Mouse (Mus musculus) embryonic facial prominence, embryonic 11.5 days (tissue): ENCODE measurements around the gene Gm21976. TPM values are rescaled to one million over a fixed set of nuclear protein-coding genes. Genes with fewer than 3 reads are reported as not detected.

Experiments used
- ATAC-seq: fragments of 200-750 bp; cut with Nextera tagmentation; replicated peaks from 2 replicates; pipeline ENCODE4 v1.8.0; 2017; ENCODE audit warnings: low read depth; ENCODE audit not compliant: insufficient number of reproducible peaks, low FRiP score, low TSS enrichment
- DNase-seq: peaks from one replicate; pipeline ENCODE4 v3.0.0-alpha.2; 2015; ENCODE audit warnings: low spot score
- H3K27ac ChIP-seq: fragments of 300-500 bp; sonication (generic); replicated peaks from 2 replicates; pipeline ENCODE4 v1.5.1; 2014; ENCODE audit warnings: mild to moderate bottlenecking, low read depth, low read length, control low read depth
- H3K27me3 ChIP-seq: fragments of 300-500 bp; sonication (generic); 2 replicates; pipeline ENCODE4 v1.6.1; 2014; ENCODE audit warnings: mild to moderate bottlenecking, low read length, moderate library complexity, mixed read lengths; ENCODE audit not compliant: control insufficient read depth, insufficient read depth
- H3K36me3 ChIP-seq: fragments of 300-500 bp; sonication (generic); replicated peaks from 2 replicates; pipeline ENCODE4 v1.6.1; 2014; ENCODE audit warnings: low read depth, mild to moderate bottlenecking, low read length, moderate library complexity, mixed read lengths; ENCODE audit not compliant: control insufficient read depth, insufficient read depth
- H3K4me1 ChIP-seq: fragments of 300-500 bp; sonication (generic); 2 replicates; pipeline ENCODE4 v1.6.1; 2014; ENCODE audit warnings: low read length, mixed read lengths; ENCODE audit not compliant: control insufficient read depth, insufficient read depth
- H3K4me2 ChIP-seq: fragments of 300-500 bp; sonication (generic); 2 replicates; pipeline ENCODE4 v1.6.1; 2014; ENCODE audit warnings: low read depth, mild to moderate bottlenecking, control low read depth, low read length, moderate library complexity
- H3K4me3 ChIP-seq: fragments of 300-500 bp; sonication (generic); 2 replicates; pipeline ENCODE4 v1.5.1; 2014; ENCODE audit warnings: low read depth, low read length, control low read depth
- H3K9ac ChIP-seq: fragments of 300-500 bp; sonication (generic); replicated peaks from 2 replicates; pipeline ENCODE4 v1.6.1; 2014; ENCODE audit warnings: mild to moderate bottlenecking, control low read depth, low read length
- H3K9me3 ChIP-seq: fragments of 300-500 bp; sonication (generic); replicated peaks from 2 replicates; pipeline ENCODE4 v1.6.1; 2016; ENCODE audit warnings: mild to moderate bottlenecking, low read length, inconsistent platforms, mixed read lengths; ENCODE audit not compliant: control insufficient read depth
- WGBS: fragments of 180-500 bp; shearing (Covaris S2); extraction: QIAGEN DNeasy Blood & Tissue Kit; methylation state at CpG from one replicate; pipeline ENCODE4 v1.1.7; 2014; 5-methylcytosine and 5-hydroxymethylcytosine counted together
- polyA plus RNA-seq: library from polyadenylated mRNA; unstranded; fragments of >200 nt; fragmentation: Nextera tagmentation; extraction: Ambion mirVana; gene quantifications from 2 replicates; pipeline ENCODE4 v1.2.1, GENCODE M21; 2014

Gm21976 gene
- polyA plus RNA-seq, 1 experiment from 2014 or later, result not detected

DNA sequence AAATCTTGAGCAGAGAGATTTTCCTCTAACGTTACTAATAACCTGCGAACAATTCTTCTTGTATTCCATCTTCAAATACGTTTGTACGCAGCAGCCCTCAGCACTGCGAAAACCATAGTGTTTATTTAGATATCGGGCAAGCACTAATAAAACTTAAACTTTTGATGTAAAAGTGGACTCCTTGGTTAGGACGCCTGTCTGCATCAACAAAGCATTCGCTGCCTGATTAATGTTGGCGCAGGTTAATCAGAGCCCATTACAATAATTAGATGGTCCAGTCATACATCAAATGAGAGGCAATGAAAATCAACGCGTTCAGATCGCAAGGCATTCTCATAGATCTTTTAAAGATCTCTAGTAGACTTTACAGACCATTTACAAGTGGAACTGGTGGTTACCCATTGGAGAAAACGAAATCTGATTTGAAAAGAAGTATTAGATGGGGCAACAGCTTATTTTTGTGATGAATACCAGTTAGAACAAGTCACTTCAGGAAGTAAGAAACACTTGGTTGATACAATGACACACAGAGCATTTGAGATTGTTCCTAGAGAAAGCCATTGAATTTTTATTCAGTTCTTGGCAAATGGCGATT is 72.8 kb downstream of the Gm21976 start:
- DNase-seq (peak; percentile 37), ATAC-seq (no peak)
- Histone ChIP-seq H3K4me2 (no peak overlapping the region), H3K9me3 (no peaks in the 10 kb centered on the region), H3K4me1 (0 out of 2 replicates have a peak, but pooled peaks cover 3% of the 10 kb centered on the region), H3K27me3 (peaks cover 37% of the 10 kb centered on the region), H3K9ac (no peak overlapping the region), H3K4me3 (no peak overlapping the region), H3K36me3 (no peaks in the 10 kb centered on the region), H3K27ac (no peak overlapping the region)
- WGBS, result 9% methylated on average over 14 of the region's 14 CpGs

DNA sequence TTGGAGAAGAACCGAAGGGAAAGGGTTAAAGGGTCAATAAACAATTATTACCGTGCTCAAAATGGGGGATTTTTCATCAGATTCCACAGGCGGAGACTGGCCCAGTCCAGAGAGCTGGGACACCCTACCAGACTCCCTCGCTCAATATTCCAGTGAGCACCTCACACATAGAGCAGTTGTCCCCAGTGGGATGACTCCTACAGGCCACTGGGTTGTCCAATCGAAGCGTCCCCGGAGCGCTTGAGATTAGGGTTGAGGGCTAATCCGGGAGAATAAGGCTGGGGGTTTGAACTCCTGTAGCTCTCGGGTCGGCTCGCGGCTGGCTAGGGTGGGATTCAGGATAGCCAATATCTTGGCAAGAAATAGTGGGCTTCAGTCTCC is 74.0 kb downstream of the Gm21976 start:
- peak overlapping the region; percentile 26; the same call in 1 of the 2 replicates for H3K9ac ChIP-seq
- H3K4me3 ChIP-seq, result peak overlapping the region; percentile 66
- H3K9me3 ChIP-seq, result no peaks in the 10 kb centered on the region
- peak overlapping the region; percentile 88 for H3K4me2 ChIP-seq
- H3K27me3 ChIP-seq, result peaks cover 37% of the 10 kb centered on the region
- WGBS, result 0% methylated on average over 13 of the region's 13 CpGs
- H3K4me1 ChIP-seq, result peaks cover 3% of the 10 kb centered on the region; the same call in 1 of the 2 replicates
- ATAC-seq (peak; percentile 36; the same call in 1 of the 2 replicates), DNase-seq (no peak)
- H3K27ac ChIP-seq, result no peak overlapping the region
- H3K36me3 ChIP-seq, result no peaks in the 10 kb centered on the region

DNA sequence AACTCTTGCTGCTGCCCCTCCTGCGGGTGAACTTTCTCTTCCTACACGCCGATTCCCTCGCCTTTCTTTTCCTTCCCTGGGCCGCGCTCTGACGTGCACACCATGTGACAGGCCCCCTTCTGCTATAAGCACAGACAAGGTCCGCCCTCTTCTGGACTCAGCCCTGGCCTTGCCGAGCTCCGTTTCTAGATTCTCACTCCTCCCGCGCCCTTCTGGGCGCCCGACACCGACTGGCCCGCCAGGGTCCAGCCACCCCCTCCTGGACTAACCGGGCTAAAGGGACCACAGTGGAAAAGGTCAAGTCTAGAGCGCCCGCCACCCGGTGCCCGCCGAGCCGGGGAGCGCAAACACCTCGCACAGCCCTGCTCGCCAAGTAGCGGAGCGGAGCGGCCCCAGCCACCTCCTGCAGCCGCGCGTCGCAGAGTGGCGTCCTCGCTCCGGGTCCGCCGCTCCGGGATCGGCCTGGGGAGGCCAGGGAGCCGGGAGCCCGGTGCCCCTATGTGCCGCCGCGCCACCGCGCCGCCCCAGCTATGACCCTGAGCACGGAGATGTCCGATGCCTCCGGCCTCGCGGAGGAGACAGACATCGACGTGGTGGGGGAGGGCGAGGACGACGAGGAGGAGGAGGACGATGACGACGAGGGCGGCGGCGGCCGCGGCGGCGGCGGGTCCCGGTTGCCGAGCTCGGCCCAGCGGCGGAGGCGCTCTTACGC is 74.6 kb downstream of the Gm21976 start, which contains the start of gene Foxd1:
TSS of gene Foxd1 (plus strand) at position 153 of the 712 bp plus-strand sequence.
- under 1% methylated on average over 64 of the region's 76 CpGs for WGBS
- DNase-seq (peak; percentile 85), ATAC-seq (peak; percentile 91)
- peak within 1 kb of the TSS; percentile 78 for H3K27ac ChIP-seq
- peak within 1 kb of the TSS; percentile 88 for H3K4me2 ChIP-seq
- peak within 1 kb of the TSS; percentile 80 for H3K9ac ChIP-seq
- no peaks in the 10 kb centered on the region for H3K9me3 ChIP-seq
- H3K36me3 ChIP-seq, result no peaks in the 10 kb centered on the region
- peaks cover 3% of the 10 kb centered on the region; the same call in 1 of the 2 replicates for H3K4me1 ChIP-seq
- H3K4me3 ChIP-seq, result peak within 1 kb of the TSS; percentile 66
- H3K27me3 ChIP-seq, result peaks cover 37% of the 10 kb centered on the region

DNA sequence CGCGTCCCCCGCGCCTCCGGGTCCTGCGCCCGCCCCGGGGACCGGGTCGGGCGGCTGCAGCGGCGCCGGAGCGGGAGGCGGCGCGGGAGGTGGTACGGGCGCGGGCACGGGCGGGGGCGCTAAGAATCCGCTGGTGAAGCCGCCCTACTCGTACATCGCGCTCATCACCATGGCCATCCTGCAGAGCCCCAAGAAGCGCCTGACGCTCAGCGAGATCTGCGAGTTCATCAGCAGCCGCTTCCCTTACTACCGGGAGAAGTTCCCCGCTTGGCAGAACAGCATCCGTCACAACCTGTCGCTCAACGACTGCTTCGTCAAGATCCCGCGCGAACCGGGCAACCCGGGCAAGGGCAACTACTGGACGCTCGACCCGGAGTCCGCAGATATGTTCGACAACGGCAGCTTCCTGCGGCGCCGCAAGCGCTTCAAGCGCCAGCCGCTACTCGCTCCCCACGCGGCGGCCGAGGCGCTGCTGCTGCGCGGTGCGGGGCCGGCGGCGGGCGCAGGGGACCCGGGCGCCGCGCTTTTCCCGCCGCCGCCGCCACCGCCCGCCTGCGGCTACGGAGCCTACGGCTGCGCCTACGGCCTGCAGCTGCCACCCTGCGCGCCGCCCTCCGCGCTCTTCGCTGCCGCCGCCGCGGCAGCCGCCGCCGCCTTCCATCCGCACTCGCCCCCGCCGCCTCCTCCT is 75.3 kb downstream of the Gm21976 start:
- Histone ChIP-seq H3K4me1 (peaks cover 3% of the 10 kb centered on the region; the same call in 1 of the 2 replicates), H3K36me3 (no peaks in the 10 kb centered on the region), H3K27ac (peak overlapping the region; percentile 78), H3K9ac (peak overlapping the region; percentile 80), H3K9me3 (no peaks in the 10 kb centered on the region), H3K27me3 (peaks cover 42% of the 10 kb centered on the region), H3K4me3 (peak overlapping the region; percentile 66), H3K4me2 (peak overlapping the region; percentile 88)
- ATAC-seq, result 0 out of 2 replicates have a peak, but pooled peaks have one; percentile 5
- WGBS, result under 1% methylated on average over 62 of the region's 102 CpGs
- peak; percentile 61 for DNase-seq

DNA sequence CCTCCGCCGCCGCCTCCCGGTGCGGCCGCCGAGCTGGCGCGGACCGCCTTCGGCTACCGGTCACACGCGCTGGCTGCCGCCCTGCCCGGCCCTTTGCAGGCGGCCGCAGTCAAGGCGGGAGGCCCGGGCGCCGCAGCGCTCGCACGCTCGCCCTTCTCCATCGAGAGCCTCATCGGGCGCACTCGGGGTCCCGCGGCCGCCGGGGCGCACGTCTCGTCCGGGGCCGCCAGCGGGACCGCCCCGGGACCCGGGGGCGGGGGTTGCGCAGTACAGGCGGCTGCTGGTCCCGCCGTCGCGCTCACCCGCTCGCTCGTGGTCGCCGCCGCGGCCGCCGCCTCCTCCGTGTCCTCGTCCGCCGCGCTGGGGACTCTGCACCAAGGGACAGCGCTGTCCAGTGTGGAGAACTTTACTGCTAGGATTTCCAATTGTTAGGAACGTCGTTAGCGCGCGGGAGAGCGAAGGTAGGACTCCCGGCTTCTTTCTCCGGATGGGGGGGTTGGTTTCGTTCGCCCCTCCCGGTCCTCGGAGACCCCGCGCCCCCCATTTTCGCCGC is 75.9 kb downstream of the Gm21976 start:
- Histone ChIP-seq H3K9ac (peak overlapping the region; percentile 80), H3K9me3 (no peaks in the 10 kb centered on the region), H3K36me3 (no peaks in the 10 kb centered on the region), H3K4me3 (peak overlapping the region; percentile 66), H3K27me3 (peaks cover 47% of the 10 kb centered on the region), H3K4me1 (peaks cover 3% of the 10 kb centered on the region; the same call in 1 of the 2 replicates), H3K4me2 (peak overlapping the region; percentile 88), H3K27ac (peak overlapping the region; percentile 78)
- DNase-seq (peak; percentile 51), ATAC-seq (no peak)
- WGBS, result under 1% methylated on average over 47 of the region's 81 CpGs

DNA sequence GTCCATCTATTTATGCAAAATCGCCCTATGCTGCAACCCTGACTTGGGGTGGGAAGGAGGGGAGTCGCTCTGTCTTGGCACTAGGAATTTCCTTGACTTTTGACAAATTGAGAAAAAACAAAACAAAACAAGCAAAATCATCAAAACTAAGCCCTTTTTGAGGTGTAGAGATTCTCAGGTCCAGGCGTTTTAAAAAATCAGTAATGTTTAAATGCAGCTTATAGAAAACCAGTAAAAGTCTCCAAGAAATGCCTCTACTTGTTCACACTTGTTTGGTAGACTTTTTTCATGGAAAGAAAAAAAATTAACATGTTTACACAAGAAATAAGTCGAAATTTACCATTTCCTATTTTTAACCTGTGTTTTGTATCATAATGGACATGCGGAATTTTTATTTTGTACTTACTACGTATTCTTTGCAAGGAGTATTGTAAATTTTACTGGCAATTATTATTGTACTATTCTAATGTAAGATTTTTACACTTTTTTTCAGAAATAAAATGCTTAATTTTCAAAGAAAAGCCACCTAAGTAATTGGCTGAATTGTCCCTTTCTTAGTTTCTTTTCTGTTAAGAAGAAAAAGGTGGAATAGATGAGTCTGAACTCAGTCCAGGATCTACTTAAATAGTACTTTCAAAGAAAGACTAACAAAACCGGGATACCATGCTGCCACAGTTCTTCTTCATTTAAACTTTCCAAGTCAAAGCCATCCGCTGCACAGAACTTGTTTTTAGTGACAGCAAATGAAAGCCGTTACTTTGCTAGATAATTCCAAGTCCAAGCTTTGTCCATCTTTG is 76.7 kb downstream of the Gm21976 start:
- H3K9me3 ChIP-seq, result no peaks in the 10 kb centered on the region
- ATAC-seq (no peak), DNase-seq (peak; percentile 44)
- peak overlapping the region; percentile 80 for H3K9ac ChIP-seq
- peak overlapping the region; percentile 66 for H3K4me3 ChIP-seq
- H3K27me3 ChIP-seq, result peaks cover 51% of the 10 kb centered on the region
- H3K36me3 ChIP-seq, result no peaks in the 10 kb centered on the region
- peak overlapping the region; percentile 78 for H3K27ac ChIP-seq
- peak overlapping the region; percentile 88 for H3K4me2 ChIP-seq
- peaks cover 3% of the 10 kb centered on the region; the same call in 1 of the 2 replicates for H3K4me1 ChIP-seq
- WGBS, result 4% methylated on average over 9 of the region's 9 CpGs
